16 mouse cellular contexts compared by ENCODE assay signal in genomic region chr5:149092526-149092925, GRCm38 (mm10).
"Had no signal": no experiment of that assay in that cellular context is flagged by ENCODE, and none has a peak within 500 bp of the region (broad histone marks: within the 10 kb centered on the region; RNA-seq: fewer than 3 reads in every experiment).

No protein-coding gene starts in this region.

- H3K27ac ChIP-seq: neural tube, embryonic 13.5 days; neural tube, embryonic 15.5 days; stomach, embryonic 15.5 days; stomach, postnatal 0 days had no signal

- H3K4me1 ChIP-seq: neural tube, embryonic 13.5 days; neural tube, embryonic 15.5 days; stomach, embryonic 15.5 days had no signal

- H3K9me3 ChIP-seq: neural tube, embryonic 13.5 days; neural tube, embryonic 15.5 days; stomach, embryonic 15.5 days had no signal

- H3K27me3 ChIP-seq: neural tube, embryonic 13.5 days; neural tube, embryonic 15.5 days; stomach, embryonic 15.5 days had no signal

- H3K9ac ChIP-seq: neural tube, embryonic 13.5 days; neural tube, embryonic 15.5 days; stomach, embryonic 15.5 days had no signal

- H3K36me3 ChIP-seq: neural tube, embryonic 13.5 days; neural tube, embryonic 15.5 days; stomach, embryonic 15.5 days had no signal

- H3K4me3 ChIP-seq: neural tube, embryonic 13.5 days; neural tube, embryonic 15.5 days; stomach, embryonic 15.5 days had no signal

- H3K4me2 ChIP-seq: neural tube, embryonic 13.5 days; neural tube, embryonic 15.5 days; stomach, embryonic 15.5 days had no signal

- DNase-seq: retina, postnatal 1 day; right cerebral cortex, adult 18-20 months; right cerebral cortex, postnatal 14 days; right cerebral cortex, postnatal 25 days; right cerebral cortex, postnatal 4 days; spleen, adult 18-20 months; thymus, adult 18-20 months; thymus, adult 2 months; thymus, postnatal 14 days; thymus, postnatal 25 days; thymus, postnatal 36 days; thymus, postnatal 4 days had no signal
